Mouse (Mus musculus): ENCODE data around the gene Plxnb1. TPM values are rescaled to one million over a fixed set of nuclear protein-coding genes. Genes with fewer than 3 reads are reported as not detected.

Plxnb1 gene
- polyA plus RNA-seq, 1 experiment from 2014 or later: 15.8 TPM

- Histone ChIP-seq H3K9me3 (ENCODE audit: control insufficient read depth, low read depth, low read length) (no peaks in the 10 kb centered on the region), H3K9ac (replicated peaks; ENCODE audit: low read depth, low read length) (no peak overlapping the region), H3K4me1 (ENCODE audit: control insufficient read depth, insufficient read depth, low read length) (no peaks in the 10 kb centered on the region), H3K27me3 (ENCODE audit: control insufficient read depth, insufficient read depth, low read length) (no peaks in the 10 kb centered on the region), H3K36me3 (ENCODE audit: control insufficient read depth, insufficient read depth, low read length) (no peaks in the 10 kb centered on the region), H3K4me2 (replicated peaks; ENCODE audit: low read depth, low read length) (no peak overlapping the region), H3K27ac (ENCODE audit: low read length) (no peak overlapping the region), H3K4me3 (ENCODE audit: low read depth, low read length) (no peak overlapping the region)
- no peak for ATAC-seq (ENCODE audit: insufficient number of reproducible peaks, insufficient read depth, low FRiP score, low read depth)
Observed at GRCm38 (mm10) chr9:109167316-109167715, 72.1 kb downstream of the Plxnb1 start.

Other genes starting within 250 kb of the Plxnb1 start
- 17.8 and 19.1 TPM in 2 replicates for gene Slc26a6, start 242.1 kb upstream of the Plxnb1 start, polyA plus RNA-seq (2014; fragmentation: Nextera tagmentation; extraction: Ambion mirVana)
- not detected in 2 replicates for gene Tmem89, start 180.8 kb upstream of the Plxnb1 start, polyA plus RNA-seq (2014; fragmentation: Nextera tagmentation; extraction: Ambion mirVana)
- 456 and 466 TPM in 2 replicates for gene Uqcrc1, start 158.8 kb upstream of the Plxnb1 start, polyA plus RNA-seq (2014; fragmentation: Nextera tagmentation; extraction: Ambion mirVana)
- 4.1 and 4.5 TPM in 2 replicates for gene Col7a1, start 141.8 kb upstream of the Plxnb1 start, polyA plus RNA-seq (2014; fragmentation: Nextera tagmentation; extraction: Ambion mirVana)
- gene Ucn2, start 109.4 kb upstream of the Plxnb1 start, polyA plus RNA-seq (2014; fragmentation: Nextera tagmentation; extraction: Ambion mirVana): 0.45 TPM in 1 of 2 replicates, not detected in the other
- gene Pfkfb4, start 103.6 kb upstream of the Plxnb1 start, polyA plus RNA-seq (2014; fragmentation: Nextera tagmentation; extraction: Ambion mirVana): 7.9 and 8.5 TPM in 2 replicates
- 75.0 and 84.4 TPM in 2 replicates for gene Shisa5, start 56.8 kb upstream of the Plxnb1 start, polyA plus RNA-seq (2014; fragmentation: Nextera tagmentation; extraction: Ambion mirVana)
- 11.6 and 12.2 TPM in 2 replicates for gene Trex1, start 35.7 kb upstream of the Plxnb1 start, polyA plus RNA-seq (2014; fragmentation: Nextera tagmentation; extraction: Ambion mirVana)
- 27.2 and 29.3 TPM in 2 replicates for gene Atrip, start 21.3 kb upstream of the Plxnb1 start, polyA plus RNA-seq (2014; fragmentation: Nextera tagmentation; extraction: Ambion mirVana)
- 12.9 and 13.1 TPM in 2 replicates for gene Ccdc51, start 12.9 kb upstream of the Plxnb1 start, polyA plus RNA-seq (2014; fragmentation: Nextera tagmentation; extraction: Ambion mirVana)
- gene Tma7, start 12.8 kb upstream of the Plxnb1 start, polyA plus RNA-seq (2014; fragmentation: Nextera tagmentation; extraction: Ambion mirVana): 633 and 676 TPM in 2 replicates
- not detected in 2 replicates for gene Fbxw21, start 66.7 kb downstream of the Plxnb1 start, polyA plus RNA-seq (2014; fragmentation: Nextera tagmentation; extraction: Ambion mirVana)
- not detected in 2 replicates for gene Fbxw13, start 100.6 kb downstream of the Plxnb1 start, polyA plus RNA-seq (2014; fragmentation: Nextera tagmentation; extraction: Ambion mirVana)
- gene Fbxw20, start 139.4 kb downstream of the Plxnb1 start, polyA plus RNA-seq (2014; fragmentation: Nextera tagmentation; extraction: Ambion mirVana): not detected in 2 replicates
- gene Fbxw14, start 192.3 kb downstream of the Plxnb1 start, polyA plus RNA-seq (2014; fragmentation: Nextera tagmentation; extraction: Ambion mirVana): not detected in 2 replicates
- gene Fbxw28, start 244.3 kb downstream of the Plxnb1 start, polyA plus RNA-seq (2014; fragmentation: Nextera tagmentation; extraction: Ambion mirVana): not detected in 2 replicates

All from stomach, embryonic 14.5 days (tissue).